Mouse (Mus musculus): ENCODE measurements around the gene Dnase1l3.

The Dnase1l3 gene

GRCm38 (mm10) chr14:7929029-7929428 is 65.3 kb downstream of the Dnase1l3 start:
- no peak for DNase-seq

GRCm38 (mm10) chr14:7928362-7928761 is 66.0 kb downstream of the Dnase1l3 start:
- DNase-seq: no peak

GRCm38 (mm10) chr14:7923635-7924034 is 70.7 kb downstream of the Dnase1l3 start:
- DNase-seq: no peak

GRCm38 (mm10) chr14:7921459-7921858 is 72.9 kb downstream of the Dnase1l3 start:
- DNase-seq: no peak

GRCm38 (mm10) chr14:7919921-7920320 is 74.5 kb downstream of the Dnase1l3 start:
- DNase-seq: no peak

GRCm38 (mm10) chr14:7919309-7919708 is 75.1 kb downstream of the Dnase1l3 start:
- DNase-seq: no peak

GRCm38 (mm10) chr14:7918150-7918991 is 76.0 kb downstream of the Dnase1l3 start:
- no peak for DNase-seq
